Mouse (Mus musculus) monocyte, adult 5-6 weeks (primary cell): ENCODE data around the gene Gm5152. TPM values are rescaled to one million over a fixed set of nuclear protein-coding genes. Genes with fewer than 3 reads are reported as not detected.
"Not testable (repeated sequence)": the region's sequence is repeated elsewhere in the genome, so short reads cannot be mapped to it uniquely, and the experiment has no call there.

Source experiments
- ATAC-seq: fragments of 153-309, 156-312 bp; replicated peaks from 2 replicates; pipeline ENCODE4 v1.8.0; 2017; ENCODE audit warnings: mild to moderate bottlenecking; ENCODE audit not compliant: low TSS enrichment, insufficient number of reproducible peaks, severe bottlenecking, poor library complexity, low FRiP score
- total RNA-seq: library from RNA; stranded (forward); fragments of 200-1000, 200-491, 200-594 nt; gene quantifications from 3 replicates; pipeline ENCODE4 v1.2.3, GENCODE M21; 2017

Gene Gm5152
- not detected in 3 replicates for total RNA-seq

DNA sequence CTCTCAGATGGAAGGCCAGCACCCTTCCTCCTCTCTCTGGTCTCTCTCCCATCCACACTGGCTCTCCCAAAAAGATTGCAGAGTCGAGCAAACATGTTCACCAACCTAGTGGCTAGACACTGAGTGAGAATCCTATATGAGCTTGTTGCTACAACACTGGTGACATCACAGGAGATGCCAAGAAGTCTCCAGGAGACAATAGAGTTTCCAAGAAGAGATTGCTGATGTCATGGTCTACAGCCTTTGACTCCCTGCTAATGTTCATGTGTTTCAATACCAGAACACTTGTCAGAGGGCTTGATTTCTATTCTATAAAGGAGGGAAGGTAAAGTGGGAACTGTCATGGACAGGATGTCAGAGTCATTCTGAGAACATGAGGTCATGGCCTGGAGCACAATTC lies at the start of gene Gm5152:
Gene Gm5152 (minus strand): TSS at position 101 of the 400 bp plus-strand sequence.
- not testable (repeated sequence) for ATAC-seq

DNA sequence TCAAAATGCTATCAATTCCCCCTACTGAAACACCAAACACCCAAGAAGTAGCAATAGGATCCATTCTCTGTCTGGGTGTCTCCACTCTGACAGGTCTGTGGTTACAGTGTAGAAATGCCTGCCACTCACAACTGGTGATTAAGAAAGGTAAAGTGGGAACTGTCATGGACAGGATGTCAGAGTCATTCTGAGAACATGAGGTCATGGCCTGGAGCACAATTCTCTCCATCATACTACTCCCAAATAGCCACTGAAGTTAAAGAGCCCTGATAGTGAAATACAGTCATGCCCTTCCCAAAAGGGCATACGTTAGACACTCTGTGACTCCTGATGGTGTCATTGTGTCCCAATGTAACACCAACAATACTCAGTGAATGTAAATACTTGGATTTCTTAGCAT lies 8.4 kb upstream of the Gm5152 start:
- not testable (repeated sequence) for ATAC-seq

DNA sequence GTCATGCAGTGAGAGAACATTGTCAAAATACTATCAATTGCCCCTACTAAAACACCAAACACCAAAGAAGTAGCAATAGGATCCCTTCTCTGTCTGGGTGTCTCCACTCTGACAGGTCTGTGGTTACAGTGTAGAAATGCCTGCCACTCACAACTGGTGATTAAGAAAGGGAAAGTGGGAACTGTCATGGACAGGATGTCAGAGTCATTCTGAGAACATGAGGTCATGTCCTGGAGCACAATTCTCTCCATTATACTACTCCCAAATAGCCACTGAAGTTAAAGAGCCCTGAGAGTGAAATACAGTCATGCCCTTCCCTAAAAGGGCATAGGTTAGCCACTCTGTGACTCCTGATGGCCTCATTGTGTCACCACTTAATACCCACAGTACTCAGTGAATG lies 556 bp downstream of the Gm5152 start:
- not testable (repeated sequence) for ATAC-seq

DNA sequence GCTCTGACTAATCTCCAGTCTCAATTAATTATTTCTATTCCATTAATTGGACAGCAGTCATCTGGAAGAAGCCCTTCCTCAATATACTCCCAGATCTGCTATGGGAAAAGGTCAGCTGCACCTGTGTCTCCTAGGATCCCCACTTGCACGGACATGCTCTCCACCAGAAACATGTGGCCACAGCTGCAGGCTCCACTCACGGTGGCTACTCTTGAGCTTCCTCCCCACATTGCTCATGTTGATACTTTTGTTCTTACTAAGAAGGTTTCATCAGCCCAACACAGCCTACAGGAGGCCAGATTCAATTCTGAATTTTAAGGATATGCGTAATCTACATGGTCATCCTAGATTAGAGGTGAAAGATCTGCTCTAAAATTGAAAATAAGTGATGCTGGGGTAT lies 5.9 kb downstream of the Gm5152 start:
- not testable (repeated sequence) for ATAC-seq

DNA sequence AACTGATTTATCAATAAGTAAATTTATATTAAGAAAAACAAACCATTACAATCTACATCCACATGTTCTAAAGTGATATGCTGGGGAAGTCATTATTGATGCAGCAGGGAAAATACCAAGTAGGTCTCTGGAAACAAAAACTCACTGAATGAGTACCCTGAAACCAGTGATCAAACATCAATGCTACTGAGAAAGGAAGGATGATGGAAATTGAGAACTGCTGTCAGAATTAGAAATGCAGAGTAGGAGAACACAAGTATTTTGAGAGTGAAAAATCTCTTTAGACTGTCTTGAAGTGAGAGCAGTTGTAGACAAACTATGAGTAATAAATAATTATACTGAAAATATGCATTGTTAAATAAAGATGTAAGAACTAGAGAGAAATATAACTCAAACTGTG lies 26.0 kb downstream of the Gm5152 start:
- ATAC-seq = no peak

DNA sequence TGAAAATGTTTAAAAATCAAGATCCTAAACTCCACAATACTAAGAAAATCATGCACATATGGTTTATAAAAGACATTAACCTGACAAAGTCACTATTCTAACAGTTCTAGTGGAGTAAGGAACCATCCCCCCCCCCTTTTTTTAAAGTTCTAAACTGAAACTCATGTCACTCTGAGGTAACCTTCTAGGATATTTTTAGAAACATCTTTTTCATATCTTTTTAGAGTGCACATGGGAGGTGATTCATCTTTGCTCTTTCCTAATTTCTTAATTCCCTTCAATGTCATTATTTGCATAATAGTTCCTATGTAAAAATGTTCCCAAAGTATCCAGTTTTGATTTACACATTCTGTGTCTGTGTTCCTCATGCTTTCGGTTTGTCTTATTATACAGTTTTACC lies 43.3 kb downstream of the Gm5152 start:
- no peak for ATAC-seq

DNA sequence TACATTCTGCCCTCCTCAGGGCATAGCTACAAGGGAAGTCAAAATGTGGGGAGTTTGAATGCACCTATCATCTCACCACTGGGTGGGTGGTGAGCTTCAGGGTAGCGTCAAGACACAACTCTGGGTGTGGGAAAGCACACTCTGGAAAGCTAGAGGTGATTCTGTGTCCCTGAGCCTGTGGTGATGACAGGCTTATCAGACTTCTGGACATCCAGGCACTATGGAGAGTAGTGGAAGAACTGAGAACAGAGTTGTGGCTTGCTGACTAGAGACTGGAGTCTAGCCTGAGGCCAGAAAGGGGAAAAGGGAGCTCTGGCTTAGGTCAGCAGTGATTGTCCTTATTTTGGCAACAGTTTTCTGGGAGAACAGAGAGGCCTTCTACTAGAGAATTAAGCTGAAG lies 49.4 kb downstream of the Gm5152 start:
- ATAC-seq = no peak
